Mouse (Mus musculus) stomach, embryonic 16.5 days (tissue): ENCODE measurements around the gene Hnrnpd. TPM values are rescaled to one million over a fixed set of nuclear protein-coding genes. Genes with fewer than 3 reads are reported as not detected.

Experiments used
- ATAC-seq: fragments of 200-750 bp; cut with Nextera tagmentation; 2 replicates; pipeline ENCODE4 v1.8.0; 2017; ENCODE audit warnings: moderate number of reproducible peaks, moderate TSS enrichment; ENCODE audit not compliant: insufficient read depth, low FRiP score
- H3K27ac ChIP-seq: fragments of 300-500 bp; sonication (generic); 2 replicates; pipeline ENCODE4 v1.5.1; 2014; ENCODE audit warnings: low read length
- H3K27me3 ChIP-seq: fragments of 300-500 bp; sonication (generic); 2 replicates; pipeline ENCODE4 v1.6.1; 2014; ENCODE audit warnings: low read length, control low read depth, mixed read lengths; ENCODE audit not compliant: control insufficient read depth, insufficient read depth
- H3K36me3 ChIP-seq: fragments of 300-500 bp; sonication (generic); 2 replicates; pipeline ENCODE4 v1.6.1; 2014; ENCODE audit warnings: low read length; ENCODE audit not compliant: control insufficient read depth, insufficient read depth
- H3K4me1 ChIP-seq: fragments of 300-500 bp; sonication (generic); 2 replicates; pipeline ENCODE4 v1.6.1; 2014; ENCODE audit warnings: low read length, control low read depth, mixed read lengths; ENCODE audit not compliant: control insufficient read depth, insufficient read depth
- H3K4me2 ChIP-seq: fragments of 300-500 bp; sonication (generic); 2 replicates; pipeline ENCODE4 v1.6.1; 2014; ENCODE audit warnings: low read depth, low read length, mixed read lengths
- H3K4me3 ChIP-seq: fragments of 300-500 bp; sonication (generic); replicated peaks from 2 replicates; pipeline ENCODE4 v1.5.1; 2014; ENCODE audit warnings: mild to moderate bottlenecking, low read length
- H3K9ac ChIP-seq: fragments of 300-500 bp; sonication (generic); 2 replicates; pipeline ENCODE4 v1.6.1; 2014; ENCODE audit warnings: low read length
- H3K9me3 ChIP-seq: fragments of 300-500 bp; sonication (generic); replicated peaks from 2 replicates; pipeline ENCODE4 v1.6.1; 2016; ENCODE audit warnings: low read length, control low read depth; ENCODE audit not compliant: control insufficient read depth
- WGBS: fragments of 180-500 bp; shearing (Covaris S2); extraction: QIAGEN DNeasy Blood & Tissue Kit; methylation state at CpG from one replicate; pipeline ENCODE4 v1.1.7; 2014; 5-methylcytosine and 5-hydroxymethylcytosine counted together
- polyA plus RNA-seq: library from polyadenylated mRNA; unstranded; fragments of >200 nt; fragmentation: Nextera tagmentation; extraction: Ambion mirVana; gene quantifications from 2 replicates; pipeline ENCODE4 v1.2.1, GENCODE M21; 2015

The Hnrnpd gene
- 34.4 and 39.1 TPM in 2 replicates for polyA plus RNA-seq

GRCm38 (mm10) chr5:99978699-99979442 lies at the start of gene Hnrnpd, which contains the start of gene 4930524J08Rik:
Gene Hnrnpd (minus strand): TSS chr5:99978938.
Gene 4930524J08Rik (plus strand): TSS chr5:99979061.
- Histone ChIP-seq H3K9me3 (no peaks in the 10 kb centered on the region), H3K27ac (peak within 1 kb of the TSS; percentile 99), H3K4me3 (peak within 1 kb of the TSS; percentile 71), H3K27me3 (no peaks in the 10 kb centered on the region), H3K36me3 (peaks cover 6% of the 10 kb centered on the region; the same call in 1 of the 2 replicates), H3K9ac (peak within 1 kb of the TSS; percentile 98), H3K4me2 (peak within 1 kb of the TSS; percentile 79), H3K4me1 (peaks cover 17% of the 10 kb centered on the region)
- WGBS: under 1% methylated on average over 94 of the region's 97 CpGs
- peak; percentile 97 for ATAC-seq

- Histone ChIP-seq H3K36me3 (no peaks in the 10 kb centered on the region), H3K27me3 (no peaks in the 10 kb centered on the region), H3K4me3 (no peak overlapping the region), H3K4me1 (no peaks in the 10 kb centered on the region), H3K9ac (no peak overlapping the region), H3K4me2 (no peak overlapping the region), H3K27ac (no peak overlapping the region), H3K9me3 (no peaks in the 10 kb centered on the region)
- 69% methylated on average over 1 of the region's 1 CpGs for WGBS
- ATAC-seq: no peak
Observed at GRCm38 (mm10) chr5:100024868-100025267, 46.1 kb upstream of the Hnrnpd start.

DNA sequence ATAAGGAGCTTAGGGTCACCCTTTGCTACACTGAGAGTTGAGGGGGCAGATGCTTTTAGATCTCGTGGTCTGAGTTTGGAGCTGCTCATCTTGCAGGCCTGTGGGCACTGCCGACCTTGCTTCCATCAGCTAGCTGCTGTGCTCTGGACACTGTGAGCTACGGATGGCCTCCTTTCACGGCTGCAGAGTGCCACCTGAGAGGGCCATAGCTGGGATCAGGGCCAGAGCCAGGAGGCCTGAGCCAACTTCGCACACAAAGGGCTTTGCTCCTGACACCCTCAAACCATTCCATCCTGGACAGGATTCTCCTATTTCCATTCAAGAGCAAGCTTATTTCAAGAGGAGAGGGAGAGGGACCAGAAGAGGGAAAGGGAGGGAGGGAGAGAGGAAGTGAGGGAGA lies 45.7 kb upstream of the Hnrnpd start:
- Histone ChIP-seq H3K4me2 (no peak overlapping the region), H3K9me3 (no peaks in the 10 kb centered on the region), H3K27me3 (no peaks in the 10 kb centered on the region), H3K4me3 (no peak overlapping the region), H3K9ac (no peak overlapping the region), H3K36me3 (no peaks in the 10 kb centered on the region), H3K4me1 (no peaks in the 10 kb centered on the region), H3K27ac (no peak overlapping the region)
- 57% methylated on average over 5 of the region's 5 CpGs for WGBS
- no peak for ATAC-seq

GRCm38 (mm10) chr5:100020089-100020488 lies 41.4 kb upstream of the Hnrnpd start:
- H3K9me3 ChIP-seq: no peaks in the 10 kb centered on the region
- no peak for ATAC-seq
- no peak overlapping the region for H3K4me3 ChIP-seq
- H3K4me1 ChIP-seq: no peaks in the 10 kb centered on the region
- H3K9ac ChIP-seq: no peak overlapping the region
- H3K27me3 ChIP-seq: no peaks in the 10 kb centered on the region
- no peak overlapping the region for H3K27ac ChIP-seq
- no peak overlapping the region for H3K4me2 ChIP-seq
- H3K36me3 ChIP-seq: no peaks in the 10 kb centered on the region

- H3K9me3 ChIP-seq: no peaks in the 10 kb centered on the region
- H3K4me2 ChIP-seq: no peak overlapping the region
- H3K4me3 ChIP-seq: no peak overlapping the region
- H3K36me3 ChIP-seq: no peaks in the 10 kb centered on the region
- H3K9ac ChIP-seq: no peak overlapping the region
- H3K4me1 ChIP-seq: no peaks in the 10 kb centered on the region
- H3K27me3 ChIP-seq: no peaks in the 10 kb centered on the region
- no peak for ATAC-seq
- 85% methylated on average over 9 of the region's 9 CpGs for WGBS
- H3K27ac ChIP-seq: no peak overlapping the region
Observed at GRCm38 (mm10) chr5:100012599-100012998, 33.9 kb upstream of the Hnrnpd start.

DNA sequence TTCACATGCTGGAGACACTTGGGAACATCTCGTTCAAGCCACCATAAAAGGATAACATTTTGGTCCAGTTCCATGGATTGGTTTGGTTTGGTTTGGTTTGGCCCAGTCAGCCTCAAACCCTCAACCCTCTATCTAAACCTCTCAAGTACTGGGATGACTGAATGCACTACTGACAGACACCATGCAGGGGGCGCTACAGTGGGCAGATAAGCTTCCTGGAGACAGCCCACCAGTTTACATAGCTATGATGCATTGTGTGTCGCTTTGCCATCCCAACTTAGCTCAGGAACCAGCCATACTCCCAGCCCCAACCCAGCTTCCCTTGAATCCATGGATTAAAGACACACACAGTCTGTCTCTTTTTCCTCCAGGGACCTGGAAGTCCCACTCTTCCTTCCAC lies 29.7 kb upstream of the Hnrnpd start:
- 63% methylated on average over 3 of the region's 3 CpGs for WGBS
- no peak for ATAC-seq
- H3K4me2 ChIP-seq: no peak overlapping the region

GRCm38 (mm10) chr5:100007040-100007375 lies 28.3 kb upstream of the Hnrnpd start:
- Histone ChIP-seq H3K4me3 (no peak overlapping the region), H3K4me1 (no peaks in the 10 kb centered on the region), H3K4me2 (no peak overlapping the region), H3K27ac (peak overlapping the region; percentile 34), H3K9ac (no peak overlapping the region), H3K36me3 (no peaks in the 10 kb centered on the region), H3K9me3 (no peaks in the 10 kb centered on the region), H3K27me3 (no peaks in the 10 kb centered on the region)
- 78% methylated on average over 4 of the region's 4 CpGs for WGBS
- no peak for ATAC-seq

More for the DNA sequence above, 29.7 kb upstream of the Hnrnpd start:
- no peak overlapping the region for H3K9ac ChIP-seq
- H3K27me3 ChIP-seq: no peaks in the 10 kb centered on the region
- H3K27ac ChIP-seq: no peak overlapping the region
- H3K4me3 ChIP-seq: no peak overlapping the region
- no peaks in the 10 kb centered on the region for H3K9me3 ChIP-seq
- no peaks in the 10 kb centered on the region for H3K36me3 ChIP-seq
- no peaks in the 10 kb centered on the region for H3K4me1 ChIP-seq

DNA sequence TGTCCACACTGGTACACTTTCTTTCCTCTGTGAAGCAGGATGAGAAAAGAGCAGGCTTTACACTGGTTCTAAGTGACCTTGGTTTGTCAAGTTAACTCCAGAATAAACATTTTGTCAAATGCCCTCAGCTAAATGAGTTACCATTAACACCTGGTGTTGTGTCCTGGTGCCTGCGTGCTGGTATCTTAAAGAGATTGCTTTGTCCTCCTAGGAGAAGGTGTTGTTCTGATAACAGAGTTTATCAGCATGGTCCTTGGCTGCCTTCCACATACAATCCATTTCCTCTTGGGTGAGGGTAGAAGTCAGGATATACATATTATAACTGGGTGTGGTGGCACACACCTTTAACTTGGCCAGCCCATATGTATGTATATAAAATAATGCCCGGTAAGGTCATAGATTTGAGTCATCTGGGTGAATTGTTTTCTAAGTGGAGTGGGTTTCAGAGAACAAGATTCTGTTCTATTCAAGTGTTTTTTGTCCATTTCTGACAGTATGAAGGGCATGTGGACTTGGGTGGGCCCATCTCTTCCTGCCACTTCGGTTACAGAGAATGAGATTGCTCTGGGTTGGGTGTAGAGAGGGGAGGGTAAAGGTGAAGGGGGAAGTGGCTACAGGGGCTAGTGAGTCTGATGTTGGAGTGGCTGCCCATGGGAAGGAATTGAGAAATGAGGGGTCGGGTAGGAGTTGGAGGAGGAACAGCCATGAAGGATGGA lies 27.7 kb upstream of the Hnrnpd start:
- Histone ChIP-seq H3K27me3 (no peaks in the 10 kb centered on the region), H3K4me2 (0 out of 2 replicates have a peak overlapping the region, but pooled peaks have one; percentile 23), H3K9me3 (no peaks in the 10 kb centered on the region), H3K4me3 (no peak overlapping the region), H3K9ac (no peak overlapping the region), H3K27ac (peak overlapping the region; percentile 87), H3K4me1 (no peaks in the 10 kb centered on the region), H3K36me3 (no peaks in the 10 kb centered on the region)
- 58% methylated on average over 4 of the region's 4 CpGs for WGBS
- peak; percentile 89 for ATAC-seq

GRCm38 (mm10) chr5:100005896-100006295 lies 27.2 kb upstream of the Hnrnpd start:
- H3K4me3 ChIP-seq: no peak overlapping the region
- no peaks in the 10 kb centered on the region for H3K27me3 ChIP-seq
- peak; percentile 8; the same call in 1 of the 2 replicates for ATAC-seq
- H3K36me3 ChIP-seq: no peaks in the 10 kb centered on the region
- no peak overlapping the region for H3K9ac ChIP-seq
- peak overlapping the region; percentile 23 for H3K4me2 ChIP-seq
- no peaks in the 10 kb centered on the region for H3K4me1 ChIP-seq
- H3K9me3 ChIP-seq: no peaks in the 10 kb centered on the region
- H3K27ac ChIP-seq: peak overlapping the region; percentile 87
- WGBS: 70% methylated on average over 6 of the region's 6 CpGs
